Mouse (Mus musculus) erythroblast, adult 5-6 weeks (primary cell): Measurements from ENCODE around the gene Scgb1c1. TPM values are rescaled to one million over a fixed set of nuclear protein-coding genes. Genes with fewer than 3 reads are reported as not detected.

ENCODE experiments used
- ATAC-seq: replicated peaks from 2 replicates; pipeline ENCODE4 v1.8.0; 2016; ENCODE audit warnings: moderate number of reproducible peaks, mild to moderate bottlenecking, moderate TSS enrichment, inconsistent platforms; ENCODE audit not compliant: poor library complexity, low FRiP score, severe bottlenecking
- total RNA-seq, 2 experiments: library from RNA; stranded (forward) in 1 of 2; stranded (reverse) in 1 of 2; fragments of 150-400 nt in 1 of 2; fragments of 200-764, 138-1000 nt in 1 of 2; gene quantifications; 2 replicates each; pipeline versions ENCODE4 v1.2.3 to v1.2.4; 2015 to 2017; ENCODE audit warnings: low replicate concordance in 2 of 2

The Scgb1c1 gene
- total RNA-seq, 2 experiments from 2014 or later = not detected

DNA sequence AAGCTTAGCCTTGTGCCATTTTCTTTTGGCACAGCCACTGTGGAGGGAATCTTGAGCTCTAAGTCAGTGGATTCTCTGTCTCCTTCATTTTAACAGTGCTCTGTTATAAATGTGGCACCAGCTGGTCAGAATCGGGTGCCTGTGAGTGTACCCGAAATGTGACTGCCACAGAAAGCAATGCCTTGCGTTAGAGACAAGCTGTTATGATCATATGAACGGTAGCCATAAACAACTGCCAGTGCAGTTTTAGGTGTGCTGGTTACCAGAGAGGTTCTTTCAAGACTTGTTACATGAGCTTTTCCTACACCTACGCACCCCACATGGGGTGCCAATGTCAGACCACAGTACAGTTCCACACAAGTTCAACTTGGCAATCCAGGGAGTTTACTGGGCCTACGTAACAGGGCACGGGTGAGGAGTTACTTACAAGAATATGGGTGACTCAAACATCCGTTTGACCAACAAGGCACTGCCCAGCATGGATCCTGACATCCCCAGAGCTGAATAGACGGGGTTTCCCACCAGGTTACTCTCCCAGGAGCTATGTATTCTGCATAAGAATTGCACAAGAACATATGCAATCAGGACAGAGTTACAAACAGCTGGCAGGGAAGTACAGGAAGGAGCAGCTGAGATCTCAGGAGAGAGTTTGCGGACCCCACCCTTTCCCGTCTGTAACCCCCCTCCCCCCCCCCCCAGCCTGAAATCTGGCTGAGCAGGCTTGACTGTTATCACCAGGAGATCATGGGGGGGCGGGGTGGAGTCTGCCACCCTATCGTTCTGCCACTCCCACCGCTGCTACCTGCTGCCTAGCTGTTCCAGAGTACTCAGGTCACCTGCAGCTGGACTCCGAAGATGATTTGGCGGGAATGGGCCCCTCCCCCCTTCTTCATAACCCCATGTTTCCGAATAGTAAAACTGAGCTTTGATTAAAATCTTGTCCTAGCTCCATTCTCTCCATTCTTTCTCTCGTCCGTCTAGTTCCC is 4.3 kb upstream of the Scgb1c1 start:
- ATAC-seq = no peak

DNA sequence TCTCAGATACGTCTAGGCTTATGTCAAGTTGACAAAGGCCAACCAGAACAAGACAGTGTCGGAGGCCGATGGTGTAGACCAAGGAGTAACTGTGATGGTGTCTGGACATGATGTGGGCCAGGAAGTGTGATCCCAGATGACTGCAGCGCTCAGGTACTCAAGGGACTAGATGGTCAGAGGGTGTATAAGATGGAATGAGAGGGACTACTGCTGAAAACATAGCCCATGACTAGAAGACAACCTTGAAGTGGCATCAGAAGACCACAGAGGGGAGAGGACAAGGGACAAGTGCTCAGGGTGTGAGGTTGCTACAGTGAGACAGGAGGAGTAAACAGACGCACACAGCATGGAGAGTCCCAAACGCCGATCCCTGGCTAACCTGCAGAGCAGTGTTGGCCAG is 1.5 kb upstream of the Scgb1c1 start:
- no peak for ATAC-seq

DNA sequence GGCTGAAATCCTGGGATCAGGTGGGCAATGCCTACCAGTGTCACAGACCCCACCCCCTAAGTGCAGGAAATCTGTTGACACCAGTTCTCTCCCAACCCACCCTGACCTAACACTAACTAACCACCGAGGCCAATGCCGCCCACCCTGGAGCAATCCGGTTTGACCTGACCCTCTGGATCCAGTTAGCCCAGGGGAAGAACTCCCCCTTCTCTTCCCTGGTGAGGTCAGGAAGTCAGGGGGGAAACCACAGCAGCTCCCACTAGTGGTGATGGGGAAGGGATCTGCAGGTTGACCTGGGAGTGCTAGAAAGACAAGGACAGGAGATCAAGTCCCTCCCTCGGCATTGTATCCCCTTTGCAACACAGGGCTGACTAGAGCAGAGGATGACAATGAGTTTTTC is 336 bp downstream of the Scgb1c1 start:
- ATAC-seq = no peak

DNA sequence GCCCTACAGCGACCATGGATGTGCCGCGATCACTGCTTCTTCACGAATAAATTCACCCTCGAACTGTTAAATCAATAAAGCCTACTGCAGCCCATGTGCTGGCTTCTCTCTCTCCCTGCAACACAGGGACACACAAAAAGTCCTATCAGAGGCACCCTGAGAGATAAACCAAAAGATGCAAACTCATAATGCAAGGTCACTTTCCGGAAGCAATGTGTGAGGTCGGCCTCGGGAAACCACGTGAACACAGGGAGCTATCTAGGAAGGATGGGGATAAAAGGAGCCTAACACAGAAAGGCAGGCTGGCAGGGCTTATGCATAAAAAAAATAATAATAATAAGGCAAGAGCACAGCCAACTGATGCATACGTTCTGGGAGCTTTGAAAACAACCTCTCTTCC is 1.3 kb downstream of the Scgb1c1 start:
- no peak for ATAC-seq

DNA sequence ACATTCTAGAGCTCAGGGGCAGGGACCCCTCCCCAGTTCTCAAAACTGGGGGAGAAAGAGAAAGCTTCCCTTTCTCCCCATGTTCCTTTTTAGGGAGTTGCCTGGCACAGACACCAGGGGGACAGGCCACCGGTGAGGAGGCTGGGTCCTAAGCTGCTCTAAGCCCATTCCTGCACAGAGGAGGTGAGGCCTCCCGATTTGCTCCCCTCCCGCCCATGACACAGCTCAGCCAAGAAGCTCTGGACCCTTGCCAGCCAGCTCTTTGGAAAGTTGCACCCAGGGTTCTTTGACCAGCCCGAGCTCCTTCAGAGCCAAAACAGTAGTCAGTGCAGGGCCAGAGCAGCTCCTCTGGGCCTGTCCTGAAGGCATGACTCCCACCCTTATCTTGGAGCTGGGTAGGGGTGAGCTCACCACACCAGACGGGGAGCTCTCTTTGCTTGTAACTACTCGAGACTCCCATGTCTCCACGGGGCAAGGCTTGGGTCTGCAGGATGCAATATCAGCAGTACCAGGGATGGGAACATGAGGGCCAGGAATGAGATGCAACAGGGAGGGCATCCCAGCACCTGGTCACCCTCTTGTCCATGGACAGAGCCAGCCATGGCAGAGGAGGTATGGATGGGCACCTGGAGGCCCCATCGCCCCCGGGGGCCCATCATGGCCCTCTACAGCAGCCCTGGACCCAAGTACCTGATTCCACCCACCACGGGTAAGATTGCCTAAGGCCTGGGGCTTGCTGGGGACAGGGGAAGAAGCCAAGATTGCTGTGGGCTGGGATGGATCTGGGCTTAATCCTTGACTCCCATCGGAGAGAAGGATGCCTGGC is 2.6 kb downstream of the Scgb1c1 start, which contains the start of gene Odf3:
TSS of gene Odf3 (plus strand) at position 51 of the 826 bp plus-strand sequence.
- no peak for ATAC-seq

DNA sequence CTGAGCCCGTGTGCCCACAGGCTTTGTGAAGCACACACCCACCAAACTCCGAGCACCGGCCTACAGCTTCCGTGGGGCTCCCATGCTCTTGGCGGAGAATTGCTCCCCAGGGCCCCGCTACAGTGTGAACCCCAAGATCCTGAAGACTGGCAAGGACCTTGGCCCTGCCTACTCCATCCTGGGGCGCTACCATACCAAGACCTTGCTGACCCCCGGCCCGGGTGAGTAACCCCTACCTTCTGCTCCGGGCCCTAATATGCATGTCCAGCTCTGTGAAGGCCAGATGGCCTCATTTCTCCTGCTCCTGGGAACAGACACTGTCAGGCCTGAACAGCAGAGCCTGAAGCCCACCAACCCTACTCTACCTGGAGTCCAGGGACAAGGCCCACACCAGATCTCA is 3.2 kb downstream of the Scgb1c1 start:
- ATAC-seq = no peak

DNA sequence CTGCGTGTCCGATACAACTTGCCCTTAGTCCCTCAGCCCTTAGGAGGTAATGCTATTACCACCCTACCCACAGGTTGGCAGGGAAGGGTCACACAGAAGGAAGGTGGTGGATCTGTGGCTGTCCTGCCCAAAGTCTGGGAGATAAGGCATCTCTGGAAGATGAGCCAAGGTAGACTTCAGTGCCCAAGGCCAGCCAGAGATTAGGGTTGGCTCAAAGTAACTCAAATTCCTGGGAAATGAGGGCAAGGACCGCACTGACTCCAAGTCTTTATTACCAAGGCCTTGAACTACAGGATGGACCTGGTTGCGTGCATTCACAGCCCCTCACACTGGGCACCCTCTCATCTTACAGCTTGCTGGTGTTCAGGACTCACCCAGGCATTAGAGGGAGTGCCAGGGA is 6.6 kb downstream of the Scgb1c1 start:
- ATAC-seq = no peak

DNA sequence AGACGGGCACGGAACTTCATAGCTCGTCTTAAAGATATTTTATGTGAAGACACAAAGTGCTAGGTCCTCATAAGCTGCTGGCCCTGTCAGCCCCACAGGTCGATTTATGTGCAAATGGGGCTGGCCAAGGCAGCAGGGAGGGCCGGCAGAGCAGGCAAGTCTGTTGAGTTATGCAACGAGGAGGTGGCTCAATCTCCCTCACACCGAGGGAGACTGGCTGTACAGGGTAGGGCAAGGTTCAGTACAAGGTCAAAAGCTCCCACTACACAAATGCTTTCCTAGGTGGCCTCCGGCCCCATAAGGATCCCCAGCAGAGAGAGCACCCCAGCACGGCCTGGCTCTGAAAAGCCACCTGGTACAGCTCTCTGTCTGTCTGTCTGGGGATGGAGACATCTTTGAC is 8.0 kb downstream of the Scgb1c1 start:
- no peak for ATAC-seq

DNA sequence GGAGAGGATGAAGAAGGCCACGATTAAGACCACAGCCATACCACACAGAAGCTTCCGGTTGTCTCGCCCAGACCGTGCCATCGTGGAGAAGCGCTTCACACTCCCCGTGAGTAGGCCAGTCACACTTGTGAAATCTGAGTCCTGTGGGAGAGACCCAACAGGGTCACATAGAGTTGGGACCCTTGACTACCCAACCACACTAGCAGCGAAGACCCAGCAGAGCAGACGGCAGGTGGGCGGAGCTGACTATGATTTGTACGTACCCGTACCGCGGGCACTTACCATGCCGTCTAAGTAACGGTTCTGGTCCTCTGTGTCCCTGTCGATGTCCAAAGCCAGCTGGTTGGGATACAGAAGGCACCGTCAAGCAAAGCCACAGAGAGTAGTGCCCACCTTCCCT is 9.1 kb downstream of the Scgb1c1 start:
- no peak for ATAC-seq

DNA sequence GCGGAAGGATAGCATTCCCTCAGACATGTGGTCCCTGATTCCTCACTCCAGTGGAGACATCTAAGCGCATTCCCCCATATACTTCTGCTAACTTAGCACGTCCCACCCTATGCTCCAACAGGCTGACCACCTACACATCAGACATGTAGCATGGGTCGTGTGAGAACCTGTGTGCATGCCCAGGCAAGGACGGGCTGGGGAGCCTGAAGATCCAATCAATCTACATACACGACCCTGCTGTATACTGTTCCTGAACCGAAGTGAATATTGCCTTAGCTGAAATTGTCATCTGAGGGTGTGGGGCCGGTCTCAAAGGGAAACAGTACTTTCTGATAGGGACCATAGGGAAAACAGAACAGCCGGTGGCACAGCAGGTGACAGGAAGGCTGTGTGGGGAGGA is 9.8 kb downstream of the Scgb1c1 start:
- no peak for ATAC-seq

DNA sequence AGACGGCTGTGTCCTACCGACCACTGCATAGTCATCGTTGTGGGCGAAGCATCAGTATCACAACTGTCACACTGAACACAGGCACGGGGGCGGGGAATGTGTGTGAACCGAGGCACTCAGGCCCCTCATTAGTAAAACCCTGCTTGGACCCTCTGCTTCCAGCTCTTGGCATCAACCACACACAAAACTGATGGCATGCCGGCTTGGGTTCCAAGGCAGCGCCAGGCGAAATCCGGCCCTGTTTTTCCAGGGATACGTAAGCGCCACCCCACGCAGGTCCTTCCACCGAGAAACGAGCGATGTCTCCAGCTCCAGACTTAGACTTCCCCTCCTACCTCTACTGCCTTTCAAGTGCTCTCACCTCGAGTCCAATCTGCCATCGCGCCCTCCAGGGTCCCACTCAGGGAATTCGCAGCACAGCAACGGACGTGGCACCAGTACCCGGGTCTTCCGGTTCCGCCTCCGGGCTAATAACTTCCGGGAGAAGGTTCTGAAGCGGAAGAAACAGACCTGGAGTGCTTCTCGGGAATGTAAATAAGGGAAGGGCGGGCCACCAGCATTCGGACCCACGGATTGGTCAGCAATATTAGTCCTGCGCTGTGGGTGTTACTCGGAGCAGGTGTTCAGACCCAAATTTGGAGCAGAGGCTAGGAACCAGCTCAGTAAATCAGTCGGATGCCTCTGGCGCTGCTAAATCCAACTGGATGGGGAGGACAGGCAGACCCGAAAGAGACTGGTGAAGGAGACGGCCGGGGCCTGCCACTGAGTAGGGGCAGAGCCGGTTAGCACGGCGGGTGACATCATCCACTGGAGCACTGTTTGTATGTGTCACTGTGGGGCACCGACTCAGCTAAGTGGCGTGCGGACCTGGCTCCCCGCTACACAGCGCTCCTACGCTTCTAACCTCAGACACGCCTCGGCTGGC is 10.8 kb downstream of the Scgb1c1 start, which contains the start of gene Gm45785:
TSS of gene Gm45785 (minus strand) at position 472 of the 925 bp plus-strand sequence.
- peak; percentile 73 for ATAC-seq

DNA sequence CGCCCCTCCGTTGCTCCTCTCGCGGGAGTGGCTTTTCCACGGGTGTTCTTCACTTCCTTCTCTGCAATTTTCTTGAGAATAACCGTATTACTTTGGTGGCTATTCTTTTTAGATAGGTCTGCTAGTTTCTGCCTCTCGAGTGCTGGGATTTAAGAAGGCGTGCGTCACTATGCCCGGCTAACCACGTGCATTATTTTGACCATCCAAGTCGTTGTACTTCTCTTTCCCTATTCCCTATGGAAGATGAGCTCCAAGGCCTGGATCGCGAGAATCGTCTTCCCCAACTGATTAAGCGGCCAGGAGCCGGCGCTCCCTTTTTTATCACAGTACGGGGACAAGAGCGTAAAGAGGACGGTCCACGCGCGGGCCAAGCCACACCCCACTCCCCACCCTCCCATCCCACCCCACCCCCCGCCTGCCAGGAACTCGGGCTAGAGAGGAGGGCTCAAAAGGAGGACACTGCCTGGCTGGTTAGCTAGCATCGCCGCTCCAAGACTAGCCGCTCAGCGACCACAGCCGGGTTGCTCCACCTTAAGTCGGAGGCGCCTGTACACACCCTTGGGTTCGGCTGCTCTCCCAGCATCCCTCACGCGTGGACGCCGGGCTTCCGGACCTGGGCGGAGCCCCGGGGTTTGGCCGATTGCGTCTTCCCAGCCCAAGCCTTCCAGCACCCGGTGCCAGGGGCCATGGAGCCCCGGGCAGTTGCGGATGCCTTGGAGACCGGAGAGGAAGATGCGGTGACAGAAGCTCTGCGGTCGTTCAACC is 11.6 kb downstream of the Scgb1c1 start, which contains the start of gene Ric8a:
TSS of gene Ric8a (plus strand) at position 173 of the 765 bp plus-strand sequence.
- peak; percentile 70 for ATAC-seq

DNA sequence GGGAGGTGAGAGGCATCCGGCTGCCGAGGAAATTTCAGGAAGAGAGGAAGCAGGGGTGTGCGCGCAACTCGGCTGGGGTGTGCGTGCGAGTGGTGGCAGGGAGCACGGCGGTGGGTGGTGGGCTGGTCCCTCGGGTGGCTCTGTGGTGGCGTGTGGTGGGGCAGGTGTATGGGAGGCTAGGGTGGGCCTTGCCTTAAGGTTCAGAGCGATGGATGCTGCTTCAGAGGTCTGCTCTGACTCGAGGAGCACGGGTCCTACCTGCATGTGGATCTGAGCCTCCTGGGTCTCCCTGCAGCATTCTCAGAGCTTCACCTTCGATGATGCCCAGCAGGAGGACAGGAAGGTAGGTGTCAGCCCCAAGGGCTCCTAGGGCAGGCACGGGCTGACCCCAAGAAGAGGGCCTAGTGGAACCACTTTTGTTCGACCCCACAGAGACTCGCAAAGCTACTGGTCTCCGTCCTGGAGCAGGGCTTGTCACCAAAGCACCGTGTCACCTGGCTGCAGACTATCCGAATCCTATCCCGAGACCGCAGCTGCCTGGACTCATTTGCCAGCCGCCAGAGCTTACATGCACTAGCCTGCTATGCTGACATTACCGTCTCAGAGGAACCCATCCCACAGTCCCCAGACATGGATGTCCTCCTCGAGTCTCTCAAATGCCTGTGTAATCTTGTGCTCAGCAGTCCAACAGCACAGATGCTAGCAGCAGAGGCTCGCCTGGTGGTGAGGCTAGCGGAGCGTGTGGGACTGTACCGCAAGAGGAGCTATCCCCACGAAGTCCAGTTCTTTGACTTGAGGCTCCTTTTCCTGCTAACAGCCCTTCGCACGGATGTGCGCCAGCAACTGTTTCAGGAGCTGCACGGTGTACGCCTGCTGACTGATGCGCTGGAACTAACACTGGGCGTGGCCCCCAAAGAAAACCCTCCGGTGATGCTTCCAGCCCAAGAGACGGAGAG is 12.5 kb downstream of the Scgb1c1 start, which contains the start of gene Bet1l:
TSS of gene Bet1l (minus strand) at position 28 of the 956 bp plus-strand sequence.
- ATAC-seq = peak; percentile 20

DNA sequence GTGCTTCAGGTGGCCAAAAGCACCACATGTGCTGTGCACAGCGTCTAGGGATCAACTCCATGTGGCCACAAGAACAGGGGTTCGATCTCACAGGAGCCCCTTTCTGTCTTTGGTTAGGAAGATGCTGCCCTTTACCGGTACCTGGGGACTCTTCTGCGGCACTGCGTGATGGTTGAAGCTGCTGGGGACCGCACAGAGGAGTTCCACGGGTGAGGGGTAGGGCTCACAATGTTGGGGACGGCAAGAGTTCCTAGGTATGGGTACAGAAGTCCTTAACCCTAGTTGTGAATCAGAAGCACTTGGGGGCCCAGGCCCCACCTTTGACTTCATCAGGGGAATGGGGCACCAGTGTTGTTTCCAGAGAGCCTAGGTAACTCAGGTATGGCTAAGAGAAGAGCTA is 13.4 kb downstream of the Scgb1c1 start:
- ATAC-seq = no peak

DNA sequence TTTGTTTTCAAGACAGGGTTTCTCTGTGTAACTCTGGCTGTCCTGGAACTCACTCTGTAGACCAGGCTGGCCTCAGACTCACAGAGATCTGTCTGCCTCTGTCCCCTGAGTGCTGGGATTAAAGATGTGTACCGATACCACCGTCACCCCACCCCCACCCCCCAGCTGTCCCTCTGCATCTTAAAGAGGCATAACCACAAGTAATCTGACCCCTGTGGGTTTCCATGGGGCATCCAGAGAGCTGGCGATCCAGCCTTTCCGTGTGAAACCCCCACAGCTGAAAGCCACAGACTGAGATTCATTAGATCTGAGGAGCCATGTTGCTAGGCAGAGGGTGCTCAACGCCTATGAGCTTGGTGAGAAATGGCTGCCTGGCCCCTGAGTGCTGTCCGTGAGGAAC is 14.7 kb downstream of the Scgb1c1 start:
- ATAC-seq = no peak

DNA sequence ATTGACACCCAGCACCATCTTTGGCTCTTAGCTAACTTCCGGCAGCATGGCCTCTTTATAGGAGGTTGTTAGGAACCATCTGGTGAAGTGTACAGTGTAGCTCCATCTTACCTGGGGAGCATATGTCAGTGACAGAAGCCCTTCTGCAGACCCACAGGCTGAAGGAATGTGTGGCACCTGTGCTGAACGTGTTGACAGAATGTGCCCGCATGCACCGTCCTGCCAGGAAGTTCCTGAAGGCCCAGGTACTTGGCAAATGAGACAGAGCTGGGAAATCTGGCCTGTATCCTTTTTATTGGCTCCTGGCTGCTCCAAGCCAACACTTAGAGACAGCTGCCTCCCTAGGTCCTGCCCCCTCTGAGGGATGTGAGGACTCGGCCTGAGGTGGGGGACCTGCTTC is 15.4 kb downstream of the Scgb1c1 start:
- no peak for ATAC-seq

DNA sequence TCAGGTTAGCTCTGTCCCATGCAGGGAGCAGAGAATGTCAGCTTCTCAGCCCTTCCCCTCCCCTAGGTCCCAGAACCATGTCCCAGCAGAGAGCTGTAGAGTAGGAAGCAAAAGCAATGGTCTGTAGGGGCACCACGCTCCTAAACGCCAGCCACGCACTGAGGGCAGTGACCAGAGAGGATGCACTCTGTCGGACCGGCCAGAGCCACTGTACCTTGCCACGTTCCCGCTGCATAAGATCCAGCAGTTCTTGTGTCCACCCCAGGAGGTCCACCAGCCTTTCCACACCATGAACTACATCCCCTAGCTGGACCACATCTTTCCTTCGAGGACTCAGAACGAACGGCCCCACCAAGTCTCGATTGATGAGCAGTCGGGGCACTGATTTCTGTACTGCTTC is 19.4 kb downstream of the Scgb1c1 start:
- no peak for ATAC-seq

DNA sequence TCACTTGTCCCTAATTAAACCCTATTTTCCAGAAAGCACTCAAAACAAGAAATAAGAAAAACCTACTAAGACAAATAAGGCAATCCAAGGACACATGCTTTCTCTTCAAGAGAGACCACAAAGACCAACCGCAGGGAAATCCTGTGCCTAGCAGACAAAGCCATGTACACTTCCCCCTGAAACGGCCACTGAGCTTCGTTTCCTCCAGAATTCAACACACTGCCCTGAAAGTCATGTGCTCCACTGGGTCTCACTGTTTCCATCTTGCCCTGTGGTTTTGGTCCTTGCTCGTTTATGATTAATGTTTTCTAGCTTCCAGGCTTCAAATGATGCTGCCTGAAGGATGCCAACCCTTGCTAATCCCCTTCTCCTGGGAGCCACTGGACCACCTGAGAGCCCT is 28.9 kb downstream of the Scgb1c1 start:
- ATAC-seq = no peak
